Mouse (Mus musculus): ENCODE data around the gene Gm49325.

DNA sequence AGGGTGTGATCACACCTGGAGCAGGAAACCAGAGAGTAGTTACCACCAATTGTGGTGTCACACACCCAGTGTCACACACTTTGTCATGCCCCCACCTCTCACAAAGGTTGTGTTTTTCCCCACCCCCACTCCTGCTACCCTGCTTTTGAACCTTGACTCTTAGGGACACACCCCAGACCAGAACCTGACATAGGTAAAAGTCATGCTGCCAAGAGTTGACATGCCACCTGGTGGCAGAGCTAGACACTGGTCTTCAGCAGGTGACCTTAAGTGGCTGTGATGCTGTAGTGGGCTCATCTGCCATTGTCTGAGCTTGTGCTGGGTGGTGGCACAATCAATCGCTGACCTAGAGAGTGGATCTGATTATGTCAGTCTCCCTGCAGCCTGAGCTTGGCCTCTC is 24.0 kb downstream of the Gm49325 start:
- TF ChIP-seq CTCF (IDR thresholded peaks at IDR 0.05; ENCODE audit: extremely low read depth, insufficient read length, insufficient replicate concordance, low read depth, low read length), result peak; percentile 56; the same call in 1 of the 2 replicates
- no peak for TF ChIP-seq POLR2A (IDR thresholded peaks at IDR 0.05; ENCODE audit: low read depth, low read length)

Measured in small intestine, adult 2 months (tissue).